Mouse (Mus musculus) embryonic facial prominence, embryonic 12.5 days (tissue): Measurements from ENCODE around the gene Tgfb2. TPM values are rescaled to one million over a fixed set of nuclear protein-coding genes. Genes with fewer than 3 reads are reported as not detected.

ENCODE experiments used
- ATAC-seq: fragments of 200-750 bp; cut with Nextera tagmentation; 2 replicates; pipeline ENCODE4 v1.8.0; 2017; ENCODE audit not compliant: insufficient number of reproducible peaks, insufficient read depth, low FRiP score, low TSS enrichment
- H3K27ac ChIP-seq: fragments of 300-500 bp; sonication (generic); 2 replicates; pipeline ENCODE4 v1.5.1; 2016; ENCODE audit warnings: mild to moderate bottlenecking
- H3K27me3 ChIP-seq: fragments of 300-500 bp; sonication (generic); 2 replicates; pipeline ENCODE4 v1.6.1; 2016; ENCODE audit warnings: mild to moderate bottlenecking, moderate library complexity
- H3K36me3 ChIP-seq: fragments of 300-500 bp; sonication (generic); 2 replicates; pipeline ENCODE4 v1.6.1; 2016; ENCODE audit warnings: mild to moderate bottlenecking
- H3K4me1 ChIP-seq: fragments of 300-500 bp; sonication (generic); 2 replicates; pipeline ENCODE4 v1.6.1; 2016
- H3K4me2 ChIP-seq: fragments of 300-500 bp; sonication (generic); replicated peaks from 2 replicates; pipeline ENCODE4 v1.6.1; 2016; ENCODE audit warnings: mild to moderate bottlenecking, moderate library complexity
- H3K4me3 ChIP-seq: fragments of 300-500 bp; sonication (generic); 2 replicates; pipeline ENCODE4 v1.5.1; 2016; ENCODE audit warnings: mild to moderate bottlenecking
- H3K9ac ChIP-seq: fragments of 300-500 bp; sonication (generic); 2 replicates; pipeline ENCODE4 v1.6.1; 2016; ENCODE audit warnings: mild to moderate bottlenecking, moderate library complexity
- H3K9me3 ChIP-seq: fragments of 300-500 bp; sonication (generic); 2 replicates; pipeline ENCODE4 v1.6.1; 2016; ENCODE audit warnings: mild to moderate bottlenecking, moderate library complexity
- WGBS: fragments of 180-500 bp; shearing (Covaris S2); methylation state at CpG from one replicate; pipeline ENCODE4 v1.1.7; 2016; 5-methylcytosine and 5-hydroxymethylcytosine counted together
- polyA plus RNA-seq: library from polyadenylated mRNA; unstranded; fragments of >200 nt; fragmentation: Nextera tagmentation; extraction: Ambion mirVana; gene quantifications from 2 replicates; pipeline ENCODE4 v1.2.1, GENCODE M21; 2016

Gene Tgfb2
- polyA plus RNA-seq, result 73.6 and 78.6 TPM in 2 replicates

GRCm38 (mm10) chr1:186705915-186706248 is at the start of gene Tgfb2:
Tgfb2 (minus strand) TSS chr1:186705989.
- peak; percentile 19; the same call in 1 of the 2 replicates for ATAC-seq
- Histone ChIP-seq H3K9ac (peak within 1 kb of the TSS; percentile 80), H3K4me3 (peak within 1 kb of the TSS; percentile 68), H3K9me3 (no peaks in the 10 kb centered on the region), H3K4me1 (peaks cover 18% of the 10 kb centered on the region), H3K27ac (peak within 1 kb of the TSS; percentile 95), H3K36me3 (no peaks in the 10 kb centered on the region), H3K27me3 (no peaks in the 10 kb centered on the region), H3K4me2 (peak within 1 kb of the TSS; percentile 72)
- under 1% methylated on average over 12 of the region's 12 CpGs for WGBS

GRCm38 (mm10) chr1:186749675-186750283 is 44.0 kb upstream of the Tgfb2 start:
- no peaks in the 10 kb centered on the region for H3K9me3 ChIP-seq
- 43% methylated on average over 10 of the region's 10 CpGs for WGBS
- H3K27me3 ChIP-seq, result no peaks in the 10 kb centered on the region
- ATAC-seq, result peak; percentile 78; the same call in 1 of the 2 replicates
- no peak overlapping the region; the same call in 1 of the 2 replicates for H3K27ac ChIP-seq
- peak overlapping the region; percentile 67 for H3K4me3 ChIP-seq
- no peaks in the 10 kb centered on the region for H3K36me3 ChIP-seq
- H3K4me1 ChIP-seq, result peaks cover 17% of the 10 kb centered on the region
- peak overlapping the region; percentile 84 for H3K4me2 ChIP-seq
- peak overlapping the region; percentile 73 for H3K9ac ChIP-seq

- Histone ChIP-seq H3K27me3 (no peaks in the 10 kb centered on the region), H3K36me3 (no peaks in the 10 kb centered on the region), H3K9me3 (no peaks in the 10 kb centered on the region), H3K4me3 (peak within 1 kb of the TSS; percentile 67), H3K4me1 (peaks cover 17% of the 10 kb centered on the region), H3K4me2 (peak within 1 kb of the TSS; percentile 84), H3K9ac (peak within 1 kb of the TSS; percentile 73), H3K27ac (peak within 1 kb of the TSS; percentile 72; the same call in 1 of the 2 replicates)
- under 1% methylated on average over 46 of the region's 46 CpGs for WGBS
- peak; percentile 73 for ATAC-seq
Observed at GRCm38 (mm10) chr1:186748724-186749653, 43.2 kb upstream of the Tgfb2 start, which contains the start of gene Rrp15. Rrp15 (minus strand) TSS chr1:186749358.

GRCm38 (mm10) chr1:186739828-186740227 is 34.0 kb upstream of the Tgfb2 start:
- peaks cover 10% of the 10 kb centered on the region; the same call in 1 of the 2 replicates for H3K4me1 ChIP-seq
- H3K9ac ChIP-seq, result no peak overlapping the region
- H3K27ac ChIP-seq, result no peak overlapping the region
- no peak for ATAC-seq
- WGBS, result 81% methylated on average over 7 of the region's 7 CpGs
- no peak overlapping the region for H3K4me2 ChIP-seq
- H3K9me3 ChIP-seq, result no peaks in the 10 kb centered on the region
- no peak overlapping the region for H3K4me3 ChIP-seq
- peaks cover 42% of the 10 kb centered on the region for H3K36me3 ChIP-seq
- H3K27me3 ChIP-seq, result no peaks in the 10 kb centered on the region

- 96% methylated on average over 5 of the region's 5 CpGs for WGBS
- no peaks in the 10 kb centered on the region for H3K9me3 ChIP-seq
- H3K27me3 ChIP-seq, result no peaks in the 10 kb centered on the region
- no peaks in the 10 kb centered on the region for H3K4me1 ChIP-seq
- H3K4me3 ChIP-seq, result no peak overlapping the region
- H3K36me3 ChIP-seq, result peaks cover 57% of the 10 kb centered on the region
- H3K27ac ChIP-seq, result no peak overlapping the region
- ATAC-seq, result no peak
- H3K9ac ChIP-seq, result no peak overlapping the region
- no peak overlapping the region for H3K4me2 ChIP-seq
Observed at GRCm38 (mm10) chr1:186735537-186735936, 29.7 kb upstream of the Tgfb2 start.

- no peaks in the 10 kb centered on the region for H3K9me3 ChIP-seq
- no peak overlapping the region for H3K9ac ChIP-seq
- no peak for ATAC-seq
- no peak overlapping the region for H3K4me2 ChIP-seq
- no peak overlapping the region for H3K27ac ChIP-seq
- 92% methylated on average over 8 of the region's 8 CpGs for WGBS
- H3K4me3 ChIP-seq, result no peak overlapping the region
- H3K4me1 ChIP-seq, result no peaks in the 10 kb centered on the region
- no peaks in the 10 kb centered on the region for H3K27me3 ChIP-seq
- peaks cover 45% of the 10 kb centered on the region for H3K36me3 ChIP-seq
Observed at GRCm38 (mm10) chr1:186733052-186733451, 27.3 kb upstream of the Tgfb2 start.

- peaks cover 7% of the 10 kb centered on the region; the same call in 1 of the 2 replicates for H3K36me3 ChIP-seq
- H3K9me3 ChIP-seq, result no peaks in the 10 kb centered on the region
- H3K27me3 ChIP-seq, result no peaks in the 10 kb centered on the region
- ATAC-seq, result no peak
- no peak overlapping the region for H3K9ac ChIP-seq
- no peak overlapping the region for H3K4me3 ChIP-seq
- H3K4me2 ChIP-seq, result no peak overlapping the region
- 0 out of 2 replicates have a peak, but pooled peaks cover 3% of the 10 kb centered on the region for H3K4me1 ChIP-seq
- no peak overlapping the region for H3K27ac ChIP-seq
- 69% methylated on average over 4 of the region's 4 CpGs for WGBS
Observed at GRCm38 (mm10) chr1:186728778-186729177, 23.0 kb upstream of the Tgfb2 start.

GRCm38 (mm10) chr1:186726117-186726516 is 20.3 kb upstream of the Tgfb2 start:
- H3K4me2 ChIP-seq, result no peak overlapping the region
- no peak overlapping the region for H3K9ac ChIP-seq
- H3K9me3 ChIP-seq, result no peaks in the 10 kb centered on the region
- H3K4me1 ChIP-seq, result 0 out of 2 replicates have a peak, but pooled peaks cover 3% of the 10 kb centered on the region
- no peak overlapping the region for H3K27ac ChIP-seq
- H3K4me3 ChIP-seq, result no peak overlapping the region
- WGBS, result 77% methylated on average over 7 of the region's 7 CpGs
- no peak for ATAC-seq
- H3K27me3 ChIP-seq, result no peaks in the 10 kb centered on the region
- H3K36me3 ChIP-seq, result no peaks in the 10 kb centered on the region

GRCm38 (mm10) chr1:186722299-186722698 is 16.5 kb upstream of the Tgfb2 start:
- H3K4me3 ChIP-seq, result no peak overlapping the region
- H3K27me3 ChIP-seq, result no peaks in the 10 kb centered on the region
- no peak for ATAC-seq
- no peak overlapping the region for H3K4me2 ChIP-seq
- no peaks in the 10 kb centered on the region for H3K9me3 ChIP-seq
- H3K27ac ChIP-seq, result no peak overlapping the region
- no peaks in the 10 kb centered on the region for H3K4me1 ChIP-seq
- H3K36me3 ChIP-seq, result peaks cover 15% of the 10 kb centered on the region
- H3K9ac ChIP-seq, result no peak overlapping the region
- 80% methylated on average over 9 of the region's 9 CpGs for WGBS

- 28% methylated on average over 12 of the region's 12 CpGs for WGBS
- Histone ChIP-seq H3K9ac (no peak overlapping the region), H3K4me3 (no peak overlapping the region), H3K9me3 (no peaks in the 10 kb centered on the region), H3K4me2 (no peak overlapping the region), H3K4me1 (no peaks in the 10 kb centered on the region), H3K36me3 (peaks cover 20% of the 10 kb centered on the region), H3K27me3 (no peaks in the 10 kb centered on the region), H3K27ac (no peak overlapping the region)
- peak; percentile 67 for ATAC-seq
Observed at GRCm38 (mm10) chr1:186721846-186722245, 16.1 kb upstream of the Tgfb2 start.

- Histone ChIP-seq H3K36me3 (peaks cover 20% of the 10 kb centered on the region), H3K27me3 (no peaks in the 10 kb centered on the region), H3K4me3 (no peak overlapping the region), H3K27ac (no peak overlapping the region), H3K9me3 (no peaks in the 10 kb centered on the region), H3K9ac (no peak overlapping the region), H3K4me2 (no peak overlapping the region), H3K4me1 (no peaks in the 10 kb centered on the region)
- WGBS, result 95% methylated on average over 11 of the region's 11 CpGs
- ATAC-seq, result no peak
Observed at GRCm38 (mm10) chr1:186721166-186721565, 15.4 kb upstream of the Tgfb2 start.
